Mouse (Mus musculus) megakaryocyte, embryonic 14.5 days (primary cell): ENCODE measurements around the gene Agpat2. TPM values are rescaled to one million over a fixed set of nuclear protein-coding genes. Genes with fewer than 3 reads are reported as not detected.

Source experiments
- H3K27me3 ChIP-seq: replicated peaks from 2 replicates; pipeline ENCODE3; 2012; ENCODE audit warnings: inconsistent platforms
- H3K36me3 ChIP-seq: replicated peaks from 2 replicates; pipeline ENCODE3; 2012; ENCODE audit warnings: low read length, inconsistent platforms, mixed read lengths
- H3K4me1 ChIP-seq: 2 replicates; pipeline ENCODE4 v1.6.1; 2012; ENCODE audit warnings: inconsistent platforms
- H3K4me3 ChIP-seq: replicated peaks from 2 replicates; pipeline ENCODE3; 2012; ENCODE audit warnings: moderate library complexity, mild to moderate bottlenecking, inconsistent platforms
- H3K9me3 ChIP-seq: 2 replicates; pipeline ENCODE4 v1.6.1; 2012; ENCODE audit warnings: inconsistent platforms
- FLI1 ChIP-seq: IDR thresholded peaks from 2 replicates; pipeline ENCODE4 v1.6.1; 2012; ENCODE audit warnings: low read length, inconsistent platforms, mixed read lengths
- GATA1 ChIP-seq: IDR thresholded peaks from 3 replicates; pipeline ENCODE4 v1.6.1; 2012; ENCODE audit warnings: mixed read lengths, low read length, inconsistent platforms, borderline replicate concordance
- polyA plus RNA-seq: library from polyadenylated mRNA; stranded (reverse); fragments of >175 nt; gene quantifications from 2 replicates; pipeline ENCODE4 v1.2.3, GENCODE M21; 2012; ENCODE audit warnings: low replicate concordance; ENCODE audit not compliant: insufficient read depth

Agpat2 gene
- polyA plus RNA-seq, 1 experiment = 34.1 TPM

DNA sequence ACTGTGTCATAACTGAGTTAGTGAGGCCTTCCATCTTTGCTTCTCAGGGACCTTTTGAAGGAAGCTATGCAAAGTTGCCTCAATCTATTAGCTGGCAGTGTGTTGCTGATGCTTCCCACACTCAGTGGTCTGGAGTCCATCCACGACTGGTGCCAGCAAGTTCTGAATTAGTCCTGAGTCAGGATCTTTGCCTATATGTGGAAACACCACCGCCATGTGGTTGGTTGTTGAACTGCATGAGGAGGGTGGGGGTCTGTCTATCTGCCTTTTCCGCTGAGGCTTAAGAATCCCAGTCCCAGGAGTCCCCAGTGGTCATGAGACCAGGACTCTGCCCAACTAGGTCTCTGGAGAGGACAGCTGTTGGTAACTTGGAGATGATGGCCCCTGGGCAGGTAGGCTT lies 34.2 kb downstream of the Agpat2 start:
- peak overlapping the region; percentile 28 for H3K4me3 ChIP-seq
- no peaks in the 10 kb centered on the region for H3K36me3 ChIP-seq
- H3K27me3 ChIP-seq = no peaks in the 10 kb centered on the region
- no peak for TF ChIP-seq FLI1
- H3K9me3 ChIP-seq = no peaks in the 10 kb centered on the region
- peaks cover 79% of the 10 kb centered on the region for H3K4me1 ChIP-seq

DNA sequence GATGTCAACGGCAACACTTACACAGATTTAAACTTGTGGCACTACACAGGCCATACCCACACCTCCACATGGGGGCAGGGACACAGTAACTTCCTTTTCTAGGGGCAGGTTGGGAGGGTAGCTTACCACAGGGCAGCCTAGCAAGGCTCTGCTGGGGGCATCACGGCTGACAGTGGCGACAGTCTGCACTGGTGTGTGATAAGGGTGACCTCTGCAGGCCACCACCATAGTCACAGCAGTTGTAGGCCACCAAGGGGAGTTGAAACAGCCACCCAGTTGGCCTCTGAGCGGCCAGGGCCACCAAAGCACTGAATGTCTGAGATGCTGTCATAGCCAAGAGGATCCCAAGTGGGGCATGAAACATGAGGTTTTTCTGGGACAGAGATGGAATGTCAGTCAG lies 38.0 kb downstream of the Agpat2 start:
- H3K9me3 ChIP-seq = no peaks in the 10 kb centered on the region
- no peaks in the 10 kb centered on the region for H3K36me3 ChIP-seq
- H3K4me3 ChIP-seq = peak overlapping the region; percentile 74
- TF ChIP-seq FLI1 (no peak), GATA1 (no peak)
- H3K27me3 ChIP-seq = peaks cover 14% of the 10 kb centered on the region
- peaks cover 60% of the 10 kb centered on the region for H3K4me1 ChIP-seq

DNA sequence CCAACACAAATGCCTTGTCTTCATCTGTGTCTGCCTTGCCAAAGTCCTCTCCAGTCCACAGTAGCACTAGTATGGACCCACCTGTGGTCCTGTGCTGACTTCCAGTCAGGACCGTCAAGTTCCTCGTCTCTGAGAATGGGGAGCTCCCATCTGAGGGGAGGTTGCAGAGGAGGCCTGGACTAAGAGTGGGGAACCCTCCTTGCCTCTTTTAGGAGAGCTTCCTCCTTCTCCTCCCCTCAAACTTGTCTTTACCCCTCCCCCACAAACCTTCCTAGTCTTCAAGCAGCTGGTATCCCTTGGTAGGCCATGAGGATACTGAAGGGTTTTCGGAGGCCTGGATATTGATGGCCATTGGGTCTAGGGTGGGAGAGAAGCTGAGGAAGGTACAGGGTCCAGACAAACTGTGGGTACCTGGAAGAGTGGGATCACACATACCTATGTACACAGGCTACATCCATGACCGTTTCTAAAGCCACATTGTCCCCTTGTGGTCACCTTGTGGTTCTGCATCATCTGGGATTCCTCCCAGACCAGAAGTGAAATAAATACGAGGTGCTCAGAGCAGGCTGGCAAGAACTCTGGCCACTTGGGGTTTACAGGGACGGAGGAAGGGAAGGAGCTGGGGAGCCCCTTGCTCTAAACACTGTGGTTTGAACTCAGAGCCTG lies 42.7 kb downstream of the Agpat2 start:
- H3K27me3 ChIP-seq = peaks cover 43% of the 10 kb centered on the region
- no peak overlapping the region for H3K4me3 ChIP-seq
- H3K9me3 ChIP-seq = no peaks in the 10 kb centered on the region
- H3K36me3 ChIP-seq = no peaks in the 10 kb centered on the region
- TF ChIP-seq FLI1 = no peak
- TF ChIP-seq GATA1 = no peak
- peaks cover 43% of the 10 kb centered on the region for H3K4me1 ChIP-seq

DNA sequence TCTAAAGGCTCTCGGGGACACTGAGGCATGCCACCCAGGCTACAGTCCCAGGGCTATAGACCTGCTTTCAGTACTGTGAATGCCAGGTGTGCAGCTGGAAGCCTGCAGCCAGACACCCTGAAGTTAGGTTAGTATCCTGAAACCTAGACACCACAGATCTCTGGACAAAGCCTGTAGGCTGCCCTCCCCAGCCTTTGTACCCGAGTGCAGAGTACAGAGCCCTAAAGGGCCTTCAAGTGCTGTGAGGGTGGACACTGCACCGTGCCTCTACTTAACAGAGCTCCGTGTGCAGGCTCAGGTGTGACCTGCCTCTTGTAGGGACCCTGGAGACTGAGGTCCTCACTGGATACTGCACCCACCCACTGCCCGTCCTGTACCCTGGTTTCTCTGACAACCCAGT lies 43.7 kb downstream of the Agpat2 start:
- TF ChIP-seq FLI1 (no peak), GATA1 (no peak)
- Histone ChIP-seq H3K27me3 (peaks cover 52% of the 10 kb centered on the region), H3K36me3 (no peaks in the 10 kb centered on the region), H3K4me3 (no peak overlapping the region), H3K9me3 (no peaks in the 10 kb centered on the region), H3K4me1 (peaks cover 45% of the 10 kb centered on the region)

DNA sequence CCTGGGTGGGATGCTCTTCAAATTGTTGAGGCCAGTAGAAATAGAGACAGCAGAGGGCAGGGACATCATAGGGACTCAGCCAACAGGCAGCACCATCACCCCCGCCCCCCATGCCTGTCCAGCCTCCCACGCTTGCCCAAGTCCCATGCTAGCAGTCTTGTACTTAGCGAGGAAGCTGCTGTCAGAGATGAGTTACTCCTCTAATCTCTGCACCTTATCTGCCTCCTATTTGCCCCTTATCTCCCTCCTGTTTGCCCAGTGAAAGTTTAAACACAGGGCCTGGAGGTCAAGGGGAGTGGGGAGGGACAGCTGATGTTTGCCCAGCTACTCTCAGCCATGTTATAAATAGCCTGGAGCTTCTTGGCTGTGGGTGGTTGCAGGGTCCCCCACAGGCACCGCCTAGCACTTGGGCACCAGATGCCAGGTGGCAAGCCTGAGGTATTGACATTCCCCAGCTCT lies 47.7 kb downstream of the Agpat2 start:
- peaks cover 70% of the 10 kb centered on the region for H3K27me3 ChIP-seq
- H3K36me3 ChIP-seq = no peaks in the 10 kb centered on the region

DNA sequence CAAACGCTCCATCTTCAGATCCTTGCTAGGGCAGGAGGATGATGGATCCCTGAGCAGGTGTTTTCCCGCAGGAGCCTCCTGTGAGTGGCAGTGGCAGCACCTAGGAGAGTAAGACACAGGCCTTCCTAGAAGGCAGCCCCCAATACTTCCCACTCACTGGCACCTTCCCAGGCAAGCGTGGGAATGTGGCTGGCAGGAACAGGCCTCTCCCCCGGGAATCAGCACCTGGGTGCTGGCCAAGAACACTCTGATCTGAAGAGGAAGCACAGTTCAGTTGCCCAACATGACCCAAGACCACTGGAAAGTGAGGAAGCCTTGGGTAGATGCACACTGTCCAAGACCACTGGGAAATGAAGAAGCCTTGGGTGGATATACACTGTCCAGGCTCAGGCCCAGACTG lies 49.1 kb downstream of the Agpat2 start:
- Histone ChIP-seq H3K9me3 (no peaks in the 10 kb centered on the region), H3K27me3 (peaks cover 66% of the 10 kb centered on the region), H3K4me1 (peaks cover 69% of the 10 kb centered on the region), H3K36me3 (no peaks in the 10 kb centered on the region), H3K4me3 (no peak overlapping the region)
- no peak for TF ChIP-seq GATA1
- TF ChIP-seq FLI1 = no peak

More for the DNA sequence above, 47.7 kb downstream of the Agpat2 start:
- TF ChIP-seq GATA1 (no peak), FLI1 (no peak)
- Histone ChIP-seq H3K9me3 (no peaks in the 10 kb centered on the region), H3K4me3 (no peak overlapping the region), H3K4me1 (peaks cover 67% of the 10 kb centered on the region)

DNA sequence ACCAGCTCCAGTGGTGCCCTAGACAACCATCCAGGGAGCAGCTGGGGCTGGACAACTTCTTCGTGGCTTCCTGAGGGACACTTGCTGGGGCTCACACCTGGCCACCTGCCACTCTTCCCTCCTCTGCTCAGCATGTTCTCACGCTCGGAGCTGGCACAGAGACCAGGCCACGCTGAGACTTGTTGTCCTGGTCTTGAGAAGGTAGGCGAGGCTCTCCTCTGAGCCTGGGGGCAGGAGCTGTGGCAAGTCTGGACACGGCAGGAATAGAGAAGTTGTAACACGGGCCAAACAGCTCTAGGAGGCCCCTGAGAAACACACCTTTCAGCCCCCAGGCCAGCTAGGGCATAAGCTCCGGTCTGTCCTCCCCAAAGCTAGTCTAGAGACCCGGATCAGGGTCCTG lies 50.3 kb downstream of the Agpat2 start:
- Histone ChIP-seq H3K27me3 (peaks cover 72% of the 10 kb centered on the region), H3K9me3 (no peaks in the 10 kb centered on the region), H3K36me3 (no peaks in the 10 kb centered on the region), H3K4me1 (peaks cover 75% of the 10 kb centered on the region), H3K4me3 (no peak overlapping the region)
- TF ChIP-seq FLI1 (no peak), GATA1 (no peak)

DNA sequence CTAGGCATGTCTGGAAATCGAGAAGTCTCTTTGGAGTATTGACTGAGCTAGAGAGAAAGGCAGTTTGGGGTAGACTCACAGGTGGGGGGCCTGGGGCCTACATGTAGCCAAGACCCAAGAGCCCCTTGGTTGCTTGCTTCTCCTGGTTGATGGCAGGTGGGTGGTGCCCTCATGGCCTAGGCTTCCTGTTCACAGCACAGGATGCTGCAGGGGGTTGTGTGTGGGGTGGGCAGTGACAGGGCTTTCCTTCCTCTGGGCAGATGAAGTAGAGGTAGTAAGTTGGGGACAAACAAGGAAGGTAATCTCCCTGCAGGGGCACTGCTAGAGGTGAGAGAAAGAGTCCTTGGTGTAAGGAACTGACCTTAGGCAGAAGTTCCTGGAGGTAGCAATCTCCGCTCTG lies 52.2 kb downstream of the Agpat2 start:
- H3K9me3 ChIP-seq = no peaks in the 10 kb centered on the region
- peaks cover 82% of the 10 kb centered on the region for H3K27me3 ChIP-seq

DNA sequence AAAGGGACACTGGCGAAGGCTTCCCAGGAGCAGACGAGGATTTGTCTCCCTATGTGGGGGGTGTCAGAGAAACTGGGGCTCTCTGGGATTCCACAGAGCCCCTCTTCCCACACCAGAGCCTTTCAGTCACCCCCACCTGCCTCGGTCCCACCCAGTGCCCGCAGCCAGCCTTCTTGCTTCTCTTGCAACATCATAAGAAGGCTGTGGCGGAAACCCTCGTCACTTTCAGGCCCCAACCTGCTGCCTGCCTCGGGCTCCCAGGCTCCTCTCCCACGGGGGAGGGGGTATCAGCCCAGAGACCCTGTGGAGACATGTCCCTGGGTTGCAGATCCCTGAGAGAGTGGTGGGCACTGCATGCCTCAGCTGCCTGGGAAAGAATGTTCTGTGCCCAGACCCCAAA lies 52.8 kb downstream of the Agpat2 start:
- no peaks in the 10 kb centered on the region for H3K36me3 ChIP-seq
- H3K27me3 ChIP-seq = peaks cover 83% of the 10 kb centered on the region
- TF ChIP-seq GATA1 = no peak
- TF ChIP-seq FLI1 = no peak
- H3K4me3 ChIP-seq = peak overlapping the region; percentile 51
- no peaks in the 10 kb centered on the region for H3K9me3 ChIP-seq
- peaks cover 81% of the 10 kb centered on the region for H3K4me1 ChIP-seq

More for the DNA sequence above, 52.2 kb downstream of the Agpat2 start:
- no peak for TF ChIP-seq FLI1
- no peak for TF ChIP-seq GATA1
- H3K36me3 ChIP-seq = no peaks in the 10 kb centered on the region
- H3K4me3 ChIP-seq = no peak overlapping the region
- H3K4me1 ChIP-seq = peaks cover 84% of the 10 kb centered on the region

DNA sequence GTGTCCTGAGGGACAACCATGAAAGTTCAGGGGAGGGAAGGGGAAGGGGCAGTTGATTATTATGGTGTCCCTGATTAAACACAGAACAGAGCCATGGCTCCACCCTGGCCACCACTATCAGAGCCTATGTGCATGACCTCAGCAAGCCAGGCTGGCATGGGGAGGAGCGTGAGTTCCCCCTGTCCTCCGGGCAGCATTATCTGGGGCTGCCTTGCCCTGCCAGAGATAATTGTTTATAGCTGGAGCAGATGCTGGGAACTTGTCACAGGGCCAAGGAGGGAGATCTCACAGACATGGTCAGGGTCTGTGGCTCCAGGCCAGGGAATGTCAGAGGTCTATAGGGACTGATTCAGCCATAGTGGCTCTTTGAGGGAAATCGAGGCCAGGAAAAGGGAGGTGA lies 53.4 kb downstream of the Agpat2 start:
- Histone ChIP-seq H3K36me3 (no peaks in the 10 kb centered on the region), H3K27me3 (peaks cover 81% of the 10 kb centered on the region), H3K9me3 (no peaks in the 10 kb centered on the region), H3K4me3 (peak overlapping the region; percentile 24), H3K4me1 (peaks cover 76% of the 10 kb centered on the region)
- TF ChIP-seq GATA1 (no peak), FLI1 (no peak)
